Mouse (Mus musculus) spleen, postnatal 10 days (tissue): ENCODE measurements around the gene Atp1b2.
"Not testable (repeated sequence)": the region's sequence is repeated elsewhere in the genome, so short reads cannot be mapped to it uniquely, and the experiment has no call there.

ENCODE experiments used
- DNase-seq, 2 experiments: peaks; one replicate each; pipeline ENCODE4 v3.0.0; 2021 to 2022; ENCODE audit warnings: low spot score in 2 of 2

The Atp1b2 gene

DNA sequence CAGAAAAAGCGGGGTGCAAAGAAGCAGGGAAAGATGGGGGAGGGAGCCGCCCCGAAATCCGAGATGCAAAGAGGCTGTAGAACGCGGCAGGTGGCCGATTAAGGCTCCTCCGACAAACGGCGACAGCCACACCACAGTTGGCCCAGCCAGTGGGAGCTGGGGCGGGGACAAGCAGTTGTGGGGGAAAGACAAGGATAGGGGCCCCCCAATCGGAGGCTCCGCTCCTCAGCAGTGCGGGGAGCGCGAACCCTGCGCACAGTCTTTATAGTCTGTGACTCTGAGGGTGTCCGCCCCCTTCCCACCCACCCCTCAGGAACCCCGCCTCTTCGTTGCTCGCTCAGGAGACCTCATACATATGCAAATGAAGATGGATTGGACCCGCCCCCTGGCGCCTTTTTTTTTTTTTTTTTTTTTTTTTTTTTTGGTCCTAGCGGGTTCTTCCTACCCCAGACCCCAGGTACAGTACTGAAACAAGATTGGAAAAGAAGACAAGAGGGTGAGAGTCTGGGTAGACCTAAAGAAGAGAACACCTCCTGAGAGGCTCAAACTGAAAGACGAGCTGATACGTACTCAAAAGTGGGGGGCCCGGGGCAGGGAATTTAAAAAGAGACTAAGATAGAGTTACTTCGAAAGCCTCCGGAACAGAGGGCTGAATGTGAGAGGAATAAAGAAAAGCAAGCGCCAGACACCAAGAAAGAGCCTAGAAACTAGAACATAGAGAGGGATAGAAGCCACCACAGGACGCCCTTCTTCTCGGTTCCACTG lies at the start of gene Atp1b2:
Gene Atp1b2 (minus strand): TSS at position 217 of the 765 bp plus-strand sequence.
- DNase-seq, result peak; percentile 81 to 84

DNA sequence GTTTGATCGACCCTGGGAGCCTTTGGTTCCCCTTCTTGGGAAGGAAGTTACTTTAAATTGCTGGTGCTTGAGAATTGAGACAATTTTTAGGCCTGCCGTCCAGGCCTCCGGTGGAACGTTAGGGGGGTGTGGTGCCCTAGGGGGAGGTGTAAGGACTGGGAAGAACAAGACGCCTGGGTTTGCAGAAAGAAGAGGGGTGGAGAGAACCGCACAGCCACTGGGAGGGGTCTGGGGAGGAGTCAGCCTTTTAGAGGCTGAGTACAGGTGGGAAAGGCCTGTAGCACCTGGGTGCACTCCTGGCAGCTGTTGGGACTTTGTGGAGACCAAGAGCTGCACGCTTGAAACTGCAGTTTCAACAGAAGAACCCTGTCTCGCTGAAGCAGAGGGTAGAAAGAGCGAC lies 49.0 kb upstream of the Atp1b2 start:
- no peak for DNase-seq

DNA sequence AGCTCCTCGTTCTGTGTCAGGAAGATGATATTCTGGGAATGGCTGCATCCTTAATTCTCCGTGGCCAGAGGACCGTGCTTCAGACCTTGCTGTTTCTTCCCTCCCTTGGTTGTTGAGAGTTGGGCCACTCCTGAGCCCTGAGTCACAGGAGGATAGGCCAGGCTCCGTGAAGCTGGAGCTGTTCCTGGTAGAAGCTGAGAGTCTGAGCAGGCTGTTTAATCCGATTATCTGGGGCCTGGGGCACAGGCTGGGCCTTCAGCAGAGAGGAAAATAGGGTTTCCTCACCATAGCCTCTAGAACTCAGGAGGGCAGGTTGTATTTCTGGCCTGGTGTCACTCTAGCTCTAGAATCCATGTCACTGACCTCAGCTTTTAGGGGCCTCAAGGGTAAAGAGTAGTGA lies 47.7 kb upstream of the Atp1b2 start:
- no peak for DNase-seq

DNA sequence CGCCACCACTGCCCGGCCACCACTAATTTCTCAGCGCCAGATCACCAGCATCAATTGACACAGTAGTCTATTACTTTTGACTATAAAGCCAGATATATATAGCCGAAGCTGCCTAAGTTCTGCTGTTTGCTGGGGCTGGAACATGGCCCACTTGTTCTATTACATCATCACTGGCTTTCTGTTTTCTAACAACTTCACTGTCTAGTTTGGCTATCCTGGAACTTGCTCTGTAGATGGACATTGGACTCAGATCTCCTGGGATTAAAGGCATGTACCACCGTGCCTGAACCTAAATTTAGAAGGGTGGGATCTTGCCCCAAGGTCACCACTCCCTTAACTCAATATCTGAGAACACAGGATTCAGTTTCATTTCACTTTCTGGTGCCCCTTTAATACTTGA lies 40.1 kb upstream of the Atp1b2 start:
- no peak for DNase-seq

DNA sequence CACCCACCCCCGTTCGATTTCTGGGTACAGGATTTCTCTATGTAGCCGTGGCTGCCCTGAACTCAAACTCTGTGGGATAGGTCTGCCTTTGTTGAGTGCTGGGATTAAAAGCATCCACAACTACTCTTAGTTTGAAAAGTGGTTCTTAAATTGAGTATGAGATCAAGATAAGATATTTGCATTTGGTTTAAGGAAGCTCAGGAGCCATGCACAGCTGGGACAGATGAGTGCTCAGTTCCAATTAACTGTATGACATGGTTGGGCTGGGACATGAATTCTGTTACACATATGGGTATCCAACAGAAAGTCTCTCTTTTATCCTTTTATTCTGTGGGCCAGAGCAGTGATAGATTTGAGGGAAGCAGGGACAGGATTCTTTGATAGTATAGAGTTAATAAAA lies 29.7 kb upstream of the Atp1b2 start:
- DNase-seq, result no peak

DNA sequence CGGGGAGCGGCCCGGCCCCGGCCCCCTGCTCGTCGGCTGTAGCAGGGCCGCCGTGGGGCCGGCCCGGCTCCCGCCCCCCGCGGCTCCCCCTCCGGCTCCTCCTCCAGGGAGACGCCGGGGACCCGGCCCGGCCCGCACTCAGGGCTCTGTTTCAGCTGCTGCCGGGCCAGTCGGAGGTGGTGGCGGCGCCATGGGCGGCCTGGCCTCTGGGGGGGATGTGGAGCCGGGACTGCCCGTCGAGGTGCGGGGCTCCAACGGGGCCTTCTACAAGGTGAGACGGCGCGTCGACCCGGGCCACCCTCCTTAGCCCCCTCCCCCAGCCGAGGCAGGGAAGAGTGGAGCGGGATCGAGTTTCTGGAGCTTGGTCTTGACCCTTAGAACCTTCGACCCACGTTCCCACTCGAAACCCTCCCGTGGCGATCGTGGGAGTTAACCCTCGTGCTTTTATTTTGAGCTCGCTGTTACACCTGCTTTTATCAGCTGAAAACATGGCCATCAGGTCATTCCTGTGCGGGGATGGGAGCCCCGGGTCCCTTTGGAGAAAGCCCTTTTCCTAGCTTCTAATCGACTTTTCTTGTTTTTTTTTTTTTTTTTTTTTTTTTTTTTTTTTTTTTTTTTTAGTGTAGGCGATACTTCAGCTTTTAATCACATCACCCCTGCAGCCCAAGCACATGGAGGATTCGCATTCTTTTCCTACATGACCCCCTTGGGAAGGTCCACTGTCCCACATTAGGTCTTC lies 27.6 kb upstream of the Atp1b2 start:
- peak in 1 of 2 experiments; percentile 75 for DNase-seq

DNA sequence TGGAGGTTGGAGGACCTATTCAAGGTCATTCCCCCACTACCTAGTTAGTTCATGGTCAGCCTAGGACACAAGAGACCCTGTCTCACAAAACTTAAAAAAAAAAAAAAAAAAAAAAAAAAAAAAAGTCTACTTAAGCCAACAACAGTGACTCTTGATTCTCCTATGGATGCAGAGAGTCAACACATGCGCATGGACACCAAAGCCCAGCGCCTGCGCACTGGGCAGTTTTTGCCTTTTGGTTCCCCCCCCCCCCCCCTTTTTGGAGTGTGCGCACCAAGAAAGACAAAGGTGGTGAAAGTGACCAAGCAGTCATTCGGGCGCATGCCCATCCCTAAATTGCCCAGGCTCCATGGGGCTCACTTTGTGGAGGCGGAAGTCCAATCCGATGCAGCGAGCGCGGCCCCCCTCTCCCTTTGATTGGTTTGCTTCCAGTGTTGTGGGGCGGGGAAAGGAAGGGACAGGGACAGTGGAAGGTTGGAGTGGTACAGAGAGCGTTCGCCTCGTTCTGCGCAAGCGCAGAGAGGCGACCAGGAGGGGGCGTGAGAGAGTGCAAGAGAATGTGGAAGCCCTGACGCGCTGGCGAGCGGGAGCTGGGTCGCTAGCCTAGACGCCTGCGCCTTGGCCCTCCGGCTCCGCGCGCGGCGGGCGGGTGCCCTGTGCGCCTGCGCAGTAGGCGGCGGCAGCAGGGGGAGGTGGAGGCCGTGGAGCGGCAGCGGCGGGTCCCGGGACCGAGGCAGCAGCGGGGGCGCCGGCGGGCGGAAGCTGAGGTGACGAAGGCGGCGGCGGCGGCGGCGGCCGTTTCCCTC lies 26.7 kb upstream of the Atp1b2 start, which contains the start of gene Fxr2:
Gene Fxr2 (plus strand): TSS at position 707 of the 806 bp plus-strand sequence.
- peak; percentile 100 for DNase-seq

DNA sequence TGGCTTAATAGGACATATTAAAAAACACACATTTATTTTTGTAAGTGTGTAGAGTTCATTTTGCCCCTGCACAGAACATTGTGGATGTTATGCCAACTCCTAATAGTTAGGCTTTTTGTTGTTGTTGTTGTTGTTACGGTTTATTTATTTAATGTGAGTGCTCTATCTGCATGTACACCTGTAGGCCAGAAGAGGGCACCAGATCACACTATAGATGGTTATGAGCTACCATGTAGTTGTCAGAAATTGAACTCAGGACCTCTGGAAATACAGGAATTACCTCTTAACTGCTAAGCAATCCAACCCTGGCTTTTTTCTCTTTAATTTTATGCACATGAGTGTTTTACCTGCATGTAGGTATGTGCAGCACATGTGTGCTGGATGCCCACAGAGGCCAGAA lies 24.1 kb upstream of the Atp1b2 start:
- DNase-seq, result no peak

DNA sequence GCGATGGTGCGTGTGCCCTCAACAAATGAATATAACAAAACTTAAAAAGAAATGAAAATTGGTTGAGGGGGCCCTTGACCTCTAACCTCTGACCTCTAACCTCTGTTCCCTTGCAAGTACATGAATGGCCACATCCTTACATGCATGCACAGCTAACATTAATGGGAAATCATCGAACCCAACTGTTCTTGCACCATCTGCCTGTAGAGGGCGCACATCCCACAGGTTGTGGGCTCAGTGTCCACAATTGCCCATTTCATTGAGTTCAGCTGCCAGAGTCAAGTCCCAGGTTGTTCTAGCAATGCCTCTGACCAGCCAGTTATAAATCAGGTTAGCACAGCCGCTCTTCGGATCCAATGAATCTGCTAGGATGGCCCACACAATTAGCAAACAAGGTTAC lies 22.5 kb upstream of the Atp1b2 start:
- DNase-seq, result peak; percentile 81 to 88

DNA sequence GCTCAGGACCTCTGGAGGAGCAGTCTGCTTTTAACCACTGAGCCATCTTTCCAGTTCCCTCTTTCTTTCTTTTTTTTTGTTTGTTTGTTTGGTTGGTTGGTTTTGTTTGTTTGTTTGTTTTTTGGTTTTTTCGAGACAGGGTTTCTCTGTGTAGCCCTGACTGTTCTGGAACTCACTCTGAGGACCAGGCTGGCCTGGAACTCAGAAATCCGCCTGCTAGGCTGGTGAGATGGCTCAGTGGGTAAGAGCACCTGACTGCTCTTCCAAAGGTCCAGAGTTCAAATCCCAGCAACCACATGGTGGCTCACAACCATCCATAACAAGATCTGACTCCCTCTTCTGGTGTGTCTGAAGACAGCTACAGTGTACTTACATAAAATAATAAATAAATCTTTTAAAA lies 18.6 kb upstream of the Atp1b2 start:
- DNase-seq, result not testable (repeated sequence)

DNA sequence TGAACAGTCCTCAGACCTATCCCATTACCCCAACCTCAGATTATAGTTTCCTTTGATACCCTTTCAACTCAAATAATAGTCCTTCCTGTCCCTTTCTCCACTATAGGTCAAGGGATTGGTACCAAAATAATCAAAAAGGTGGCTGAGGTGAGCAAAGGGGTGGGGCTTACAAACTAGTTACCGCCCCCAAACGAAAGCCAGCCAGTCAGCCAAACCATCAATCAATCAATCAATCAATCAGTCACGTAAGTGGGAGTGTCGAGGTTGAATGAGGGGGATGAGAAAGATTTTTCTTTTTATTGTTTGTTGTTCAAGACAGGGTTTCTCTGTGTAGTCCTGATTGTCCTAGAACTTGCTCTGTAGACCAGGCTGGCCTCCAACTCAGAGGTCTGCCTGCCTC lies 17.3 kb upstream of the Atp1b2 start:
- DNase-seq, result no peak

DNA sequence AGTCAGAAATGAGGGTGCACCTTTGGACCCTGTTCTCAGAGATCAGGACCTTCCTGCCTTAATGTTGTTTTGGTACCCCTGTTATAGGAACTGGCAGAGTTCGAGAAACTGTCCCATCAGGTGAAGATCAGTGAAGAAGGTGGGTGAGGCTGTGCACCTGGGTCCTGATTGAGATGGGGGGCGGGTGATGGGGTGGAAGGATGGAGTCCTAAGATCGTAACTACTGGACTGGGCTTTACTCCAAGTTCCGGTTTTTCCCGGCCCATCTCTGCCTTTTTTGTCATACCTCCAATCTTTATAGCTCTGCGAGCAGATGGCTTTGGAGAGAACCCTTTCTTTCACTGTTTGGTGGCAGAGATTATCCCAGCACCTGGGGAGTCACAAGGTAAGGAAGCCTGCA lies 16.7 kb upstream of the Atp1b2 start:
- DNase-seq, result no peak

DNA sequence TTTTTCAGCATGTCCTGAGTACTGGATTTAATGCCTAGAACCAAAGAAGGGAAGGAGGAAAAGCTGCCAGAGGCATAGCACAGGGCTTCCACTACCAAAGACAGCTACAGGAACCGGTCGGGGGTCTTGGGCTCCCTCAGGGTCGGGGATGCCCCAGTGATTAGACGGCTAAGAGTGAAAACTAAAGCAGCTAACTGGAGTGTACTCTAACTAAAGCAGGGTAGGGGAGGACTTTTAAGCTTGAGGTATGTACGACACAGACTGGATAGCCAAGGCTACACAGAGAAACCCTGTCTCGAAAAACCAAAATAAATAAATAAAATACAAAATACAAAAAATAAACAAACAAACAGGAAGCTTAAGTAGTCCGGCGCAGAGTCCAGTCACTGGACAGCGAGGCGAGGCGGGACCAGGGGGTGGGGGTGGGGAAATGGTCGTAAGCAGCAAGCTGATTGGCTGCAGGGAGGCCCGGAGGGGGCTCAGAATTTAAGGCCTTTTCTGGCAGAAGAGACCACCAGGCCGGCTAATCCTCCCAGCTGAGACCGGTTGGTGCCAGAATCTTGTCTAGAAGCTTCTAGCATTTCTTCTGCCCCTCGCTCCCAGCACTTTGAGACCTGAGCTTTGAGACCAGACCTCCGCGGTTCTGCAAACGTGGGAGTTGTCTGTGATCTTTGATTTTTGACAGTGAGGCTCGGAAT lies 16.0 kb upstream of the Atp1b2 start, which contains the start of gene Sat2:
Gene Sat2 (plus strand): TSS at position 454 of the 698 bp plus-strand sequence.
- DNase-seq, result no peak

DNA sequence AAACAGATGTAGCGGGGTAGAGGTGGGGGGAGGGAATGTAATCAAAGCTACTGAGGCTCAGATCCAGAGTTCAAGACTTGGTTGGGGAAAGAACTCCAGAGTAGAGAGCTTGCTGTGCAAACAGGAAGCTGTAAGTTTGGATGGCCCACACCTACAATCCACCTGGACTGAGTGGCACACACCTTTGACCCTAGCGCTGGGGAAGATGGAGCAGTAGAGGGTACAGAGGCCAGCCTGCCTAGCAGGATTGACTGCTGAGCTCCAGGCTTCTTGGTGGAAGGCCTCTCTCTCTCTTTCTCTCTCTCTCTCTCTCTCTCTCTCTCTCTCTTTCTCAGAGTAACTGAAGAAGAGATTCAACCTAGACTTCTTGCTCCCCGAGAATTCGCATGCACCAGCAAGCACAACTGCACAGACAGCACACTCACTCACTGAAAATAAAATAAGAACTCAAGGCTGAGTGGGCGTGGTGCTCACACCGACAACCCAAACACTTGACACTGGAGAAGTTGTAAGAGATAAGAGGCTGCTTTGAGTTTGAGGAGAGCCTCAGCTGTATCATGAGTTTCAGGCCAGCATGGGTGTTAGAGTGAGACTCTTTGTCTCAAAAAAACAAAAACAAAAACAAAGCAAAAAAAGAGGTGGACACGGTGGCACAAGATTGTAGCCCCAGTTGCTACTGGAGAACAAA lies 14.8 kb upstream of the Atp1b2 start:
- DNase-seq, result no peak

DNA sequence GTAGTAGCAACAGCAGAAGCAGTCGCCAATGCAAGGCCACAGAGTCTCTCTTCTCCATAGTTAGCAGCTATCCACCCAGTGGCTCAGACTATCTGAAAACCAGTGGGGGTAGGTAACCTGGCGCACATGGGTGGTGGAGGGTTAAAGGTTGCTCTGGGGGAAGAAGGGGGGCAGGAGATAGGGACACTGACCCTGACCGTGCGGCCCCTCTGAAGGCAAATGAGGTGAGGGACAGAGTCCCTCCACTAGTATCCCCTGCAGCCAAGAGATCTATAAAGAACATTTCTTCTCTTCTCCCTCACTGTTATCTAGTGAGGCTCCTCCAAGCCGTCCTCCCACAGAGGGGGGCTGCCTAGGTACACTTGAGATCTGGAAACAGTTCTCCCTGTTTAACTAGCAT lies 12.1 kb upstream of the Atp1b2 start, which contains the start of gene Shbg:
Gene Shbg (minus strand): TSS at position 101 of the 400 bp plus-strand sequence.
- no peak for DNase-seq

DNA sequence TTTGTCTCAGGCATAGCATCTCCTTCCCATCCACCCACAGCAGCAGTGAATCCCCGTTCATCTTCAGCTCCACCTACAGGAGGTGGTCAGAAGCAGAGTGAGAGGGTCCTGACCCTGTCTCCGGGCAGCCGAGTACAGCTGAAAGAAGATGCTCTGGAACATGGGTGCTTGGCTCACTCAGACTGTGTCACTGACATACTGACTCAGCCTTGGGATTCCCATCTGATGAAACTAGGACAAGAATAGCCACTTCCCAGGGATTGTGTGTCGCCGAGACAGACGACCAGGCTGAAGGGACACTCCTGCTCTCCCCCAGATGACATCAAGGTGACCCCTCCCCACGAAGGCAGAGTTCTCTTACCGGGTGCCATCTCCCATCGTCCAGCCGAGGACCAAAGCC lies 11.0 kb upstream of the Atp1b2 start:
- no peak for DNase-seq

DNA sequence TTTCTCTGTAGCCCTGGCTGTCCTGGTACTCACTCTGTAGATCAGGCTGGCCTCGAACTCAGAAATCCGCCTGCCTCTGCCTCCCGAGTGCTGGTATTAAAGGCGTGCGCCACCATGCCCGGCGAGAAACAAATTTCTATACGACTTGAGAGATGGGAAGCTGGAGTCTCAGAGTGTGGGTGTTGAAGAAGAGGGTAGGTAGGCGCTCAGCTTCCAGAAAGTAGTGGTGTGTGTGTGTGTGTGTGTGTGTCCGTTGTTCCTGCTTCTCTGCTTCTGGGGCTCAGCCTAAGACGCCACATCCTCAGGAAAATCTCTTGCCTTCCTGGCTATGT lies 8.5 kb upstream of the Atp1b2 start:
- not testable (repeated sequence) for DNase-seq

DNA sequence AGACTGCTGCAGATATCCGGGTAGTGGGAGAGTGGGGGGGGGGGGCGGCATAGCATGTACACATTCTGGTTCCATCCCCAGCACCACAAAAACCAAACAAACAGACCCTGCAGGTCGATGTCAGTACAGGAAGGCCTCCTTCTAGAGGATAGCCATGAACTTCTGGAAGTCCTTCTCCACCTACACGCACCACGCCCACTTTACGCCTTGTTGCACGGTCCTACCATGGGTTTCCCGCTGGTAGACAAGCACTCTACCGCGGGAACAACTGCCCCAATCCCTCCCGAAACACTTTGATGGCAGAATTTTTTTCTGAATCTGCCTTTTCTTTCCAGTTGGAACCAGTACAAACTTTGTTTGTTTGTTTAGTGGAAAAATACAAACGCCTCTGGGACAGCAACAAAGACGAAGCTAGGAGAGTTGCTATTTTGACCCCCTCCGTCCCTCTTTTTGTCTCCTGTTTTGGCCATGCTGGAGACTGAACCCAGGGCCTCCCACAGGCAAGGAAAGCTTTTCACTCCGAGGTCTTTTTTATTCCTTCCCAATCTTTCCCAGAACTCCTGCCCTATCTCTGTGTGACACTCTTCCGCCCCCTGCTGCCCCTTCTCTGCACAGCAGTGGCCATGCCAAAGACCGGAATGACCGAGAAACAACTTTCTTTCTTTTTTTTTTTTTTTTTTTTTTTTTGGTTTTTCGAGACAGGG lies 8.0 kb upstream of the Atp1b2 start:
- DNase-seq, result peak; percentile 84 to 88

DNA sequence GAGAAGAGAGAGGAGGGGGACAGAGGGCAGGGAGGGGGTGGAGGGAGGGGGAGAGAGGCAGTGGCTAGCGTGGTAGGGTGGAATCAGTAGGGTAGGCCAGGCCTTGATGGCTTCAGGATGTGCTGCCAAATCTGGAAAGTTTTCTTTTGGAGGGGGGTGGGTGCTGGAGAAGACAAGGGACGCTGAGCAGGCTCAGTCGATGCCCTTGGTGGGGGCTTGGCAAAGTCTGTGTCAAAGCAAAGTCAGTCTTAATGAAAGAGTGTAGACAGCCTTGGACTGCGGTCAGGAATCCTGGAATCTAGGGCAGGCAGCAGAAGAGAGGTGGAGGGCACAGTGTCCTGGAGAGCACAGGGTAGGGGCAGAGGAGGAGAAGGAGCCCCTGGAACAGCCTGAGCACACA lies 5.2 kb upstream of the Atp1b2 start:
- DNase-seq, result no peak

DNA sequence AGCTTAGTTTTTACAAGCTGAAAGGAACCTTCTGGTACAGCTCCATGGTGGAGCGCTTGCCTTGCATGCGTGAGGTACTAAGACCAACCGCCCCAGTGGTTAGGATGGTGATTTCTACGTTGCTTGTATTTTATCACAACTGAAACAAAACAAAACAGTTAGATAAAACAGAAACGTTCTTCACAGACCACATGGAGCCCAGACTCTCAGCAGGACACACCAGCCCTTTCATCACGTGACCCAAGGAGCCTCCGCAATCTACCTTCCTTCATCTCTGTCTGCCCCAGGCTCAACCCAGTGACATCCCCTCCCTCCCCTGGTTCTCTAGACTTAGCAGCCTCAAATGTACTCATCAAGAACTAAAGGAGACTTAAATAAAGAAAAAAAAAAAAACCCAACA lies 3.7 kb upstream of the Atp1b2 start:
- DNase-seq, result no peak
